Mouse (Mus musculus) cerebellum, adult 2 months (tissue): ENCODE data around the gene Gramd2.

ENCODE experiments used
- CTCF ChIP-seq: fragments of 200-500 bp; IDR thresholded peaks from 2 replicates; pipeline ENCODE4 v1.5.1; 2011; ENCODE audit warnings: low read depth, mild to moderate bottlenecking, control low read depth, low read length, moderate library complexity, borderline replicate concordance; ENCODE audit not compliant: insufficient read depth
- POLR2A ChIP-seq: fragments of 200-500 bp; IDR thresholded peaks from 2 replicates; pipeline ENCODE4 v1.6.1; 2011; ENCODE audit warnings: low read length, control low read depth, borderline replicate concordance; ENCODE audit not compliant: insufficient read depth

DNA sequence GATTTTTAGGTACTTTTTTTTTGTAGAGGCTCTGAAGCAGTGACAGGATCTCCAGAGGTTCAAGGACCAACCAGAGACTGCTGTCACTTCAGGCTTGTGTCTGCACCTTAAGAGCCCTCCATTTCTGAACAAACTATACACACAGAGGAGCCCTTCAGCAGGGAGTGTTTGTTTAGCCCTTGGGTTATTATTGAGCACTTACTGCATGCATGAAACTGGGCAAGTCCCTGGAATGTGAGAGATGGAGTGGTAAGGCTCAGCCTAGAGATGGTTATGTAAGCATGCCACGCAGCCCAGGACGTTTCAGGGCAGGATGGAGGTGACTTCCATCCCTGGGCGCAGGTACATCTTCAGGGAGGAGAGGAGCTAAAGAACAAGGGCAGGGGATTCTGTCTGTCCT lies 16.4 kb downstream of the Gramd2 start:
- TF ChIP-seq CTCF (no peak), POLR2A (no peak)
